ENCODE assay signal across 15 mouse cellular contexts in genomic region chr4:136027416-136028131, GRCm38 (mm10). TPM values are rescaled to one million over a fixed set of nuclear protein-coding genes. Genes with fewer than 3 reads are reported as not detected.
DNase-seq lines count a peak whose midpoint lies in the region; ATAC-seq and TF ChIP-seq lines count a peak whose summit lies in the region.
"Had no signal": no experiment of that assay in that cellular context is flagged by ENCODE, and none has a peak within 500 bp of the region (broad histone marks: within the 10 kb centered on the region; RNA-seq: fewer than 3 reads in every experiment).

No protein-coding gene starts in this region.

- no peaks in the 10 kb centered on the region for H3K36me3 ChIP-seq in limb, embryonic 13.5 days
- H3K36me3 ChIP-seq in limb, embryonic 10.5 days: no peaks in the 10 kb centered on the region
- no peaks in the 10 kb centered on the region for H3K36me3 ChIP-seq in G1E (replicated peaks)
- no peaks in the 10 kb centered on the region for H3K36me3 ChIP-seq in liver, embryonic 16.5 days (ENCODE audit: control insufficient read depth, insufficient read depth)
- H3K36me3 ChIP-seq: embryonic facial prominence, embryonic 12.5 days; lung, embryonic 15.5 days; midbrain, embryonic 13.5 days had no signal

- H3K4me1 ChIP-seq in limb, embryonic 13.5 days: peaks cover 4% of the 10 kb centered on the region; the same call in 1 of the 2 replicates
- peaks cover 8% of the 10 kb centered on the region; the same call in 1 of the 2 replicates for H3K4me1 ChIP-seq in limb, embryonic 10.5 days
- H3K4me1 ChIP-seq in G1E (ENCODE audit: insufficient read depth, low read depth, low read length): peaks cover 60% of the 10 kb centered on the region
- H3K4me1 ChIP-seq in liver, embryonic 16.5 days (ENCODE audit: control insufficient read depth, low read depth, low read length): peaks cover 42% of the 10 kb centered on the region
- H3K4me1 ChIP-seq: lung, embryonic 15.5 days had no signal

- no peaks in the 10 kb centered on the region for H3K27me3 ChIP-seq in limb, embryonic 13.5 days
- H3K27me3 ChIP-seq in limb, embryonic 10.5 days (ENCODE audit: low read depth, poor library complexity, severe bottlenecking): no peaks in the 10 kb centered on the region
- H3K27me3 ChIP-seq in G1E (ENCODE audit: insufficient read depth, low read length): no peaks in the 10 kb centered on the region
- H3K27me3 ChIP-seq in liver, embryonic 16.5 days (ENCODE audit: control insufficient read depth, insufficient read depth, low read depth, low read length): no peaks in the 10 kb centered on the region
- H3K27me3 ChIP-seq: embryonic facial prominence, embryonic 12.5 days; lung, embryonic 15.5 days; midbrain, embryonic 13.5 days had no signal

- H3K4me3 ChIP-seq in limb, embryonic 13.5 days: no peak overlapping the region
- H3K4me3 ChIP-seq in limb, embryonic 10.5 days: no peak overlapping the region
- H3K4me3 ChIP-seq in G1E (ENCODE audit: low read depth, low read length): peak overlapping the region; percentile 63; the same call in 1 of the 2 replicates
- H3K4me3 ChIP-seq in liver, embryonic 16.5 days (ENCODE audit: low read depth, low read length): no peak overlapping the region
- H3K4me3 ChIP-seq: embryonic facial prominence, embryonic 12.5 days; lung, embryonic 15.5 days; midbrain, embryonic 13.5 days had no signal

- H3K9me3 ChIP-seq in limb, embryonic 13.5 days: no peaks in the 10 kb centered on the region
- H3K9me3 ChIP-seq in limb, embryonic 10.5 days (replicated peaks): no peaks in the 10 kb centered on the region
- H3K9me3 ChIP-seq in G1E (replicated peaks): no peaks in the 10 kb centered on the region
- no peaks in the 10 kb centered on the region for H3K9me3 ChIP-seq in liver, embryonic 16.5 days (replicated peaks; ENCODE audit: control insufficient read depth, low read length)
- H3K9me3 ChIP-seq: embryonic facial prominence, embryonic 12.5 days; lung, embryonic 15.5 days; midbrain, embryonic 13.5 days had no signal

- no peak overlapping the region for H3K27ac ChIP-seq in limb, embryonic 13.5 days
- H3K27ac ChIP-seq in limb, embryonic 10.5 days: no peak overlapping the region
- H3K27ac ChIP-seq in liver, embryonic 16.5 days (ENCODE audit: low read length): peak overlapping the region; percentile 79
- H3K27ac ChIP-seq: embryonic facial prominence, embryonic 12.5 days; lung, embryonic 15.5 days; midbrain, embryonic 13.5 days had no signal

- ATAC-seq in limb, embryonic 13.5 days (ENCODE audit: low FRiP score, low read depth): no peak
- no peak for ATAC-seq in G1E (ENCODE audit: extremely low read depth, insufficient number of reproducible peaks, low FRiP score, poor library complexity, severe bottlenecking)
- ATAC-seq in liver, embryonic 16.5 days (ENCODE audit: low read depth): no peak
- ATAC-seq in CD4-positive, CD25-positive, alpha-beta regulatory T cell, adult 4 months: no peak
- ATAC-seq: forebrain, embryonic 14.5 days; hindbrain, embryonic 16.5 days; midbrain, embryonic 13.5 days had no signal

- peak overlapping the region; percentile 20; the same call in 1 of the 2 replicates for H3K9ac ChIP-seq in limb, embryonic 13.5 days
- no peak overlapping the region; the same call in 1 of the 2 replicates for H3K9ac ChIP-seq in liver, embryonic 16.5 days (ENCODE audit: low read depth, low read length)
- H3K9ac ChIP-seq: embryonic facial prominence, embryonic 12.5 days; lung, embryonic 15.5 days; midbrain, embryonic 13.5 days had no signal

- TF ChIP-seq CTCF in G1E (IDR thresholded peaks at IDR 0.05; ENCODE audit: low read depth, low read length): no peak

- DNase-seq in limb, embryonic 10.5 days (ENCODE audit: low spot score): no peak
- DNase-seq in G1E (ENCODE audit: low spot score): no peak
- DNase-seq in induced T-regulatory cell, adult 2 months (ENCODE audit: low read depth): peak; percentile 30
- no peak for DNase-seq in lung, postnatal 10 days
- DNase-seq: adrenal gland, adult 2 months; cerebellum, postnatal 14 days; gastrocnemius, postnatal 36 days had no signal

- no peak overlapping the region for H3K4me2 ChIP-seq in limb, embryonic 13.5 days (replicated peaks)
- H3K4me2 ChIP-seq in liver, embryonic 16.5 days (ENCODE audit: low read depth, low read length): peak overlapping the region; percentile 53; the same call in 1 of the 2 replicates
- H3K4me2 ChIP-seq: embryonic facial prominence, embryonic 12.5 days; lung, embryonic 15.5 days; midbrain, embryonic 13.5 days had no signal

- WGBS in limb, embryonic 13.5 days: 79% methylated on average over 8 of the region's 8 CpGs
- WGBS in limb, embryonic 10.5 days: 85% methylated on average over 8 of the region's 8 CpGs
- 65% methylated on average over 8 of the region's 8 CpGs for WGBS in liver, embryonic 16.5 days (ENCODE audit: insufficient replicate concordance)

RNA-seq across cellular contexts. Expression of gene Eloa, which starts 6.0 kb away (rescaled TPM):
- 41.1 and 45.1 TPM in 2 replicates for polyA plus RNA-seq in limb, embryonic 13.5 days (2015; fragmentation: Nextera tagmentation; extraction: Ambion mirVana)
- polyA plus RNA-seq in limb, embryonic 10.5 days (2016; fragmentation: Nextera tagmentation; extraction: Ambion mirVana): 33.2 and 38.9 TPM in 2 replicates
- total RNA-seq in G1E (2014; fragmentation: Nextera tagmentation) (108 and 113 TPM in 2 replicates), G1E (2017) (51.6 and 56.0 TPM in 2 replicates)
- polyA plus RNA-seq in G1E (2012): 9.7 and 12.9 TPM in 2 replicates
- 29.1 and 29.4 TPM in 2 replicates for polyA plus RNA-seq in liver, embryonic 16.5 days (2015; fragmentation: Nextera tagmentation; extraction: Ambion mirVana)
- 10 to 100 TPM; 44.5 to 58.9 TPM for polyA plus RNA-seq in CD4-positive, CD25-positive, alpha-beta regulatory T cell, adult 4 months (2017; shearing (Covaris generic))

RNA-seq across cellular contexts. Expression of gene Rpl11, which starts 25.7 kb away (rescaled TPM):
- polyA plus RNA-seq in limb, embryonic 13.5 days (2015; fragmentation: Nextera tagmentation; extraction: Ambion mirVana): 481 and 500 TPM in 2 replicates
- 510 and 589 TPM in 2 replicates for polyA plus RNA-seq in limb, embryonic 10.5 days (2016; fragmentation: Nextera tagmentation; extraction: Ambion mirVana)
- 1,598 and 1,903 TPM in 2 replicates for total RNA-seq in G1E (2014; fragmentation: Nextera tagmentation)
- 563 and 967 TPM in 2 replicates for total RNA-seq in G1E (2017)
- polyA plus RNA-seq in G1E (2012): 1,685 and 1,796 TPM in 2 replicates
- 216 and 219 TPM in 2 replicates for polyA plus RNA-seq in liver, embryonic 16.5 days (2015; fragmentation: Nextera tagmentation; extraction: Ambion mirVana)
- 1,000 to 10,000 TPM in 1 of 2 experiments, 100 to 1,000 TPM in 1; 954 to 1,576 TPM for polyA plus RNA-seq in CD4-positive, CD25-positive, alpha-beta regulatory T cell, adult 4 months (2017; shearing (Covaris generic))

RNA-seq across cellular contexts. Expression of gene Pithd1, which starts 40.5 kb away (rescaled TPM):
- polyA plus RNA-seq in limb, embryonic 13.5 days (2015; fragmentation: Nextera tagmentation; extraction: Ambion mirVana): 57.0 and 58.7 TPM in 2 replicates
- polyA plus RNA-seq in limb, embryonic 10.5 days (2016; fragmentation: Nextera tagmentation; extraction: Ambion mirVana): 73.2 and 73.6 TPM in 2 replicates
- total RNA-seq in G1E (2014; fragmentation: Nextera tagmentation) (26.1 and 34.9 TPM in 2 replicates), G1E (2017) (51.0 and 60.9 TPM in 2 replicates)
- 41.0 and 71.7 TPM in 2 replicates for polyA plus RNA-seq in G1E (2012)
- polyA plus RNA-seq in liver, embryonic 16.5 days (2015; fragmentation: Nextera tagmentation; extraction: Ambion mirVana): 61.4 and 63.3 TPM in 2 replicates
- 1 to 10 TPM; 9.3 to 9.7 TPM for polyA plus RNA-seq in CD4-positive, CD25-positive, alpha-beta regulatory T cell, adult 4 months (2017; shearing (Covaris generic))

RNA-seq across cellular contexts. Expression of gene Lypla2, which starts 55.1 kb away (rescaled TPM):
- polyA plus RNA-seq in limb, embryonic 13.5 days (2015; fragmentation: Nextera tagmentation; extraction: Ambion mirVana): 121 and 124 TPM in 2 replicates
- polyA plus RNA-seq in limb, embryonic 10.5 days (2016; fragmentation: Nextera tagmentation; extraction: Ambion mirVana): 199 and 214 TPM in 2 replicates
- 53.9 and 65.8 TPM in 2 replicates for total RNA-seq in G1E (2014; fragmentation: Nextera tagmentation)
- total RNA-seq in G1E (2017): 28.5 and 34.1 TPM in 2 replicates
- 243 and 284 TPM in 2 replicates for polyA plus RNA-seq in G1E (2012)
- 37.0 and 39.9 TPM in 2 replicates for polyA plus RNA-seq in liver, embryonic 16.5 days (2015; fragmentation: Nextera tagmentation; extraction: Ambion mirVana)
- 10 to 100 TPM; 63.0 to 72.0 TPM for polyA plus RNA-seq in CD4-positive, CD25-positive, alpha-beta regulatory T cell, adult 4 months (2017; shearing (Covaris generic))
